Mouse (Mus musculus) CD4-positive, CD25-positive, alpha-beta regulatory T cell, adult 4 months (primary cell): ENCODE results near the gene Txndc15. TPM values are rescaled to one million over a fixed set of nuclear protein-coding genes. Genes with fewer than 3 reads are reported as not detected.
"Not testable (repeated sequence)": the region's sequence is repeated elsewhere in the genome, so short reads cannot be mapped to it uniquely, and the experiment has no call there.

Experiments used
- ATAC-seq: one replicate; pipeline ENCODE4 v1.8.0; 2017
- polyA plus RNA-seq, 2 experiments: library from polyadenylated mRNA; unstranded; fragments of 100-300 nt; shearing (Covaris generic); gene quantifications; one replicate each; pipeline ENCODE4 v1.2.1; 2017

Gene Txndc15
- 10 to 100 TPM; 26.6 to 27.0 TPM for polyA plus RNA-seq

DNA sequence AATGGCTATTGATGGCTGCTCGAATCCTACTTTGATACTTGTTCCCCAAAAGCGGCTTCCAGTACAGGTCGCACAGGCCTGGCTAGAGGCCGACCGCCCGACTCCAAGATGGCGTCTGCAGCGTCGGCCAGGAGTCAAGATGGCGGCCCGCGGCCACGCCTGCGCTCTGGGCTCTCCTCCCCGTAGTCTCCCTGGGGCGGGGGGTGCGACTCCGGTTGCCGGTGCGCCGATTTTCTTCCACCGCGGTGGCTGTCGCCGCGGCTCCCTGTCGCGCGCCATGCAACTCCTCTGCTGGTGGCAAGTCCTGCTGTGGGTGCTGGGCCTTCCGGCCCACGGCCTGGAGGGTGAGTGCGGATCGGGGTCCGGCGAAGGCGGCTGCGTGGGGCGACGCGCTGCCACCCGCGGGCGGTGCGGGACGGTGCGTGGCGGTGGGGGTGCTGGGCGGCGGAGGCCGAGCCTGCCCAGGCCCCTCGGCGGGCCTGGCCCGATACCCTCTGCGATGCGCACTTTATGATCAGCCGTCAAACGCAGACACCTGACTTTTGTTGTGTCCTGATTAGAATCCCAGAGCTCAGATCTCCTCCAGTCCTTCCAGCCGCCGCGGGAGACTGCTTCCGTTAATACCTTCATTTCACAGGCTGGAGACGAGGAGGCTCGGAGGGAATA is at the start of gene Txndc15:
Gene Txndc15, plus strand, starts transcription at position 150 of the 666 bp plus-strand sequence.
- ATAC-seq: peak; percentile 83

DNA sequence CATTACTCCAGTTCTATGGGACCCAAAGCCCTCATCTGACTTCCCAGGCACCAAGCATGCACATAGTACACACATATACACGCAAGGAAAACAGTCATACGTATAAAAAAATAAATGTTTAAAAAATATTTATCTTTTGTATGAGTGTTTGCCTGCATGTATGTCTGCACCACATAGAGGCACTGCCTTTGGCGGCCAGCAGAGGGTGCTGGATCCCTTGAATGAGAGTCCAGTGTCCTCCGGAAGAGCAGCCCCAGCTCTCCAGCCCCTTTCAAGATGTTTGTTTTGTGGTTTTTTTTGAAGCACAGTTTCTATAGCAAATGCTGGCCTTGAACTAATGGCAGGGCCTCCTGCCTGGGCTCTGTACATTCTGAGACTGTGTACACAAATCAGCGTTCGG is 45.9 kb upstream of the Txndc15 start:
- ATAC-seq: no peak

DNA sequence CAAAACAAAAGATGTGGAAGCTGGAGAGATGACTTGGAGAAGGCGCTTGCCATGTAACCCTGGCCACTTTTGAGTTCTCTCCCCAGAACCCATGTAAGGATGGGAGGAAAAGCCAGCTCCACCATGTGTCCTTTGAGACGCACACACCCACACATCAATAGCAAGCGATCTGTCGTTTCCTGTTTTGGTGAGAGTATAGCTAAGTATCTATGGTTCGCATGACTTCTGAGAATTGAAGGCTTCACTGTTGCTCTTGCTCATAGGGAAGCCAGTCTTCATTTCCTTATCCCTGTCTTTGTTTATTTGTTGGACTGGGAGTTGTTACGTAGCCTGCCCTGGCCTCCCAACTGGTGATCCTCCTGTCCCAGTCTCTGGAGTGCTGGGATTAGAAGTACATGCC is 41.7 kb upstream of the Txndc15 start:
- peak; percentile 90 for ATAC-seq

DNA sequence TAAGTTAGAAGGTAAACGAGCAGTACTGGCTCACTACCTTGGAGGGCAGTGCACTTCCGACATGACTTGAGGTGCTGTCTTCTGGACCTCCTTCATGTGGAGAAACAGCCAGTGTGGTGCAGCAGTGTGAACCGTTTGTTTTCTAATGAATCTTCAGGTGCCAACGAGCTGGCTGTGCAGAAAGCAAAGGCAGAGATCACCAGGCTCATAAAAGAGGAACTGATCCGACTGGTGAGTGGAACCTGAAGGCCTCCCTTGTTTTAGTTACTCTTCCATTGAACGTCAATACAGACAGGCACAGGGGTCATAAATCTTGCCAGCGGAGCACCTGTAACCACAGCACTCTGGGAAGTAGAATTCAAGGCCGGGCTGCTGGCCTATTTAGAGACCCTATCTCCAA is 37.1 kb upstream of the Txndc15 start:
- ATAC-seq: no peak

DNA sequence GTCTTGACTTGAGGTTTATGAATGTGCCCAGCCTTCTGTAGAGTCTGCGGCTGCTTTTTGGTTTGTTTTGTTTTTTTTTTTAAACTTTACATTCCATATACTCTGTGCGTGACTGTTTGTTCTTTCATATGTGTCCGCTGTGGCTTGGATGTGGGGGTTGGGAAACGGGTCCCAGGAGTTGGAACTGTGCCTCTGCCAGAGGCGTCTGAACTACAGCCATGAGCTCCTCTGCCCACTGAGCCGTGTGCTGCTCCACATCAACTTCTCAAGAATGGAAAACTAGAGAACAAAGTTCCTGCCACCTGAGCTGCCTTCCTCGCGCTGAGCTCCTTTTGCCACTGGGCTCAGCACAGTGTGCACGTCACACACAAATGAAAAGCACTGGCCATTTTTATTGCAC is 32.2 kb upstream of the Txndc15 start:
- no peak for ATAC-seq

DNA sequence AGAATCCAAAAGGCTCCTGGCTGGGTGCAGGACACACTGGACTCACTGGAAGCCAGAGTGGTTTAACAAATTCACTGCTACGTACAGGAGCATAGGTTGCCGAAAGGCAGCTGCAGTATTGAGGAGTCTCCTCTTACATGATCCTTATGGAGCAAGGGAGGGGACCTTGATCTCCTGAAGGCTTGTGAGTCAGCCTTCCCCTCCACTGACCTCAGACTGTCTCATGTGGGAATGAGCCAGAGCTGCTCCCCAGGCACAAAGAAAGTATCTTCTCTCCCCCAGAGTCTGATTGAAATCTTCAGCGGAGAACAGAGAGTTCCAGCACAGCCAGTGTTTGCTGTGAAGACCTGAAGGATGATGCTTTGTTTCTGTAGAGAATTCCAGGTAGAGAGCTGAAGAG is 30.9 kb upstream of the Txndc15 start:
- ATAC-seq: no peak

DNA sequence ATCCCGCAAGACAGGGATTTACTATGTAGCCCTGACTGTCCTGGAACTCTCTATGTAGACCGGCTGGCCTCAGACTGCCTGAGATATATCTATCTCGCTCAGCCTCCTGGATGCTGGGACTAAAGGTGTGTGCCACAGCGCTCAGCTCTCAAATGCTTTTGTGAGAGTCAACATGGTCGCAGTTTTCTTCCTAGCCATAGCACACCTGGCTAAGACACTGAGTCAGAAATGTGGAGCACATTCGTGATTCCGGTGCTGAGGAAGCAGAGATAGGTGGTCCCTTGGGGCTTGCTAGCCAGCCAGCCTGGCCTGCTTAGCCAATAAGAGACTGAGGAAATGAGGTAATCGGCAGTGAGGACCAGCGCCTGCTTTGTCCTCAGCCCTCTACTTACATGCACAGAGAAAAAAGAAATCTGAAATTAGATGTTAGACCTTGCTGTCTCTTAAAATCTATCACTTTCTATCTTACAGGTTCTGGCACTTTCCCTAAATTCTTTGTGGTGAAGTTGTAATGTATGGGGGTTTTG is 28.3 kb upstream of the Txndc15 start:
- ATAC-seq: no peak

DNA sequence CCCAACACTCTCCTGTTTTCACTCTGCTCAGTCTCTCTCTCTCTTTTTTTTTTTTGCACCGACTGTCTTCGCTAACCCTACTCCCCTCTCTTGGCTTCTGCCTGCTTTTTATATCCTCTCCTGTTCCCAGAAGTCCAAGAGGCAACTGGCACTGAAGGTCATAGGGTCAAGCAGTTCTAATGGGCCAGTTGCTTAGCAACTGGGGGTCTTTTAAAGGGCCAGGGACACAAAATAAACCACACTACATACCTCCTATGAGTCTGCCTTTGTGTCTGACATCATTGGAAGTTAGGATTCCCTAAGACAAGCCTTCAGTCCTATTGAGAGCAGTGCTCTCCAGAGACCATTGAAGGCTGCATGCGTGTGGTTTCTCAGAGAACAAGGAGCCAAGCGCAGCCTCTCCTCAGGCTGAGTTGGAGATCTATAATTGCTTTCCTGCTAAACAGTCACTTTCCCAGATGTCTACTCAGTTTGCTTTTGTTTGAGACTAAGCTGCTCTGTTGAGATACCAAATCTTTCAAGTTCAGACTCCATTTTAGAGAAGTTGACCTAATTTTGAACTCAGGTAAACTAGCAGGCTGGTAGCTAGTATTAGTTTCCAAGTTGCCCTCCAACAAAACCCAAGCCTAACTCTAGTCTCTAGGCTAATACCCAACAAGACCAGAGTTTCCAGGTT is 26.4 kb upstream of the Txndc15 start:
- ATAC-seq: no peak

DNA sequence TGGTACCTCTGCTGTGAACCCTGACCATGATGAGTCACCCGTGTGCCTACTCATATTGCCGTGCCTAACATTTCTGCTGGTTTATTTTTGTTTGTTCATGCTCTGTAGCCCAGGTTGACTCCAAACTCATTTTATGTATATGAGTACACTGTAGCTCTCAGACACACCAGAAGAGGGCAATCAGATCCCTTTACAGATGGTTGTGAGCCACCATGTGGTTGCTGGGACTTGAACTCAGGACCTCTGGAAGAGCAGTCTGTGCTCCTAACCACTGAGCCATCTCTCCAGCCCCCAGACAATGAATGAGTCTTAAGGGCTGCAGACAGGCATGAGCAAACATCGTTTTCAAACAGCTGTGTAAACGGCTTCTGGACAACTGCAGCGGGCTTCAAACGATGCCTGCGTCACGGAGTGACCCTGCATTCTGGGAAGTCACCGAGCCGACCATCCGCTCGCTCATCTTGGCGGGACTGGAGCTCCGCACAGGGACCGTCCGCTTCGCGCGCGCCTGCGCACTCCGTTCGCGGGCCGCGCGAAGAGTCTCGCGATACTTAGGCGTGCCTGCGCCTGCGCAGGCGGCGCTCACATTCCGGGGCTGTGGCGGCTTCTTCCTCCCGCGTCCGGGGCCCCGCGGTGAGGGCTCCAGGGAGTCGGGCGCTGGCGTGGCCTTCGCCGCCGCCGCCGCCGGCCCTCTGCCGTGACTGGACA is 21.8 kb upstream of the Txndc15 start, which contains the start of gene B230219D22Rik:
Gene B230219D22Rik, plus strand, starts transcription at position 590 of the 708 bp plus-strand sequence.
- peak; percentile 91 for ATAC-seq

DNA sequence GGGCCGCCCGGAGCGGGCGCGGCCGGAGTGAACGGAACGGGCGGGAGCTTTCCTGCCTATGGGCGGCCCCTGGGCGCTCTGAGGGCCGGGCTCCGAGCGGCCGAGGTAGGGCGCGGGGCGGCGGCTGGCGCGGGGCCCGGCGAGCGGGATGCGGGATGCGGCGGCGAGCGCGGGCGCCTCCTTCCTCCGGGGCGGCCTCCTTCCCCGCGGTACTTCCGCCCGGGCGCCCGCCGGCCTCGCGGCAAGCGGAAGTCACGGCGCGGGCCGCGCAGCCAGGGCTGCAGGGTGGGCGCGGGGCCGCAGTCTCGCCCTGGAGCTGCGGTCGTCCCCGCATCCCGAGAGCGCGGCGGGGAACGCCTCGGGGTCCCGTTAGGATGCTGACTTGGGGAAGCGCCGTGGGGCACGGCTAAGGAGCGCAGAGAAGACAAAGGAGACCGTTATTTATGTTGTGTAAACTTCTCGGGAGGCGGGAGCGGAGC is 21.2 kb upstream of the Txndc15 start:
- ATAC-seq: peak; percentile 68

DNA sequence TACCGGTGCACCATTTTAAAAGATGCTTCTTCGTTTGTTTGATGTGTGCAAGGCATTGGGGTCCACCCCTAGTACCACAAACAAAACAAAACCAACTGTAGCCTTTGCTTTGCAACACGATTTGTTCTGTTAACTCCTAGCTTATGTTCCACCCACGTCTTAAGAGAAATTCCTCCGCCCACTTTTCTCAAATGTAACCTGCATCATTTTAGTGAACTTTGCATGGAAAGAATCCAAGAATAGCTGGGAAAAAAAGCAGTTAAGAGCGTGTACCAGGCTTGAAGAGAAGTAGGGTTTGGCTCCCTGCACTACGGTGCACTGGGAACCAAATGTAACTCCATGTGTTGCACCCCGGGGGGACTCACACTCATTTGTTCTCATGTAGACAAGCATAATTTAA is 20.3 kb upstream of the Txndc15 start:
- ATAC-seq: no peak

DNA sequence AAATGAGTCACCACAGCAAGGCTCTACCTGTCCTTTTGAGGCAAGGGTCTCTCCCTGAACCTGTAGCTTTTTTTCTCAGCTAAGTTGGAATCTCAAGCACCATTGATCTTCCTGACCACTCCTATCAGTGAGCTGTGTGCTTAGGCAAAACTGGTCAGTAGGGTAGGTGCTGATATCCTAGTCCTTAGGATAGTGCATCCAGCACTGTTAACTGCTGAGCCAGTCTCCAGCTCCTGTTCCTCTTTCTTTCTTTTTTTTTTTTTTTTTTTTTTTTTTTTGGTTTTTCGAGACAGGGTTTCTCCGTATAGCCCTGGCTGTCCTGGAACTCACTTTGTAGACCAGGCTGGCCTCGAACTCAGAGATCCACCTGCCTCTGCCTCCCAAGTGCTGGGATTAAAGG is 18.5 kb upstream of the Txndc15 start:
- not testable (repeated sequence) for ATAC-seq

DNA sequence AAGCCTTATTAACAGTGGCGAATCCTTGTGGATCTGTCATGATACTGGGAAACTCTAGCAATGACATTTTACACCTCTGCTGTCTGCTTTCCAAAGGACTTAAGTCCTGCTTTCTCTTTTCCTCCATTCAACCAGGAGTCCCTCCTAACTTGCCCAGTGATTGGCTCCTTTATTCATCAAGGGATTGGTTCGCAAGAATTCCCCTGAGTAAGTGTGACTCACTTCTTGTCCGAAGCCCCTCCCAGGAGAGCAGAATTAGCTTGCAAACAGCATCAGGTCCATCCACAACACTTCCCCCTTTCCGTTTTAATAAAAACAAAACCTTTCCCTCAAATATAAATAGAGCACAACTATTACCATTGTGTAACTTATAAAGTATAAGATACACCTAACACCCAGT is 10.1 kb upstream of the Txndc15 start:
- no peak for ATAC-seq

DNA sequence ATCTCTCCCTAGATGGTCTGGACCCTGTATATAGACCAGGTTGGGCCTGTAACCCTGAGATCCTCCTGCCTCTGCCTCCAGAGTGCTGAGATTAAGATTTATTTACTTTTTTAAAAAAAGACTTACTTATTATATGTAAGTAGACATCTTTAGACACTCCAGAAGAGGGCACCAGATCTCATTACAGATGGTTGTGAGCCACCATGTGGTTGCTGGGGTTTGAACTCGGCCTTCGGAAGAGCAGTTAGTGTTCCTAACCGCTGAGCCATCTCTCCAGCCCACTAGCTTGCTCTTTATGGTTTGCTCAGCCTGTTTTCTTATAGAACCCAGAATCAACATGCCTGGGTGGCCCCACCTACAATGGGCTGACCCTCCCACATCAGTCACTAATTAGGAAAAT is 1.6 kb upstream of the Txndc15 start:
- ATAC-seq: no peak

DNA sequence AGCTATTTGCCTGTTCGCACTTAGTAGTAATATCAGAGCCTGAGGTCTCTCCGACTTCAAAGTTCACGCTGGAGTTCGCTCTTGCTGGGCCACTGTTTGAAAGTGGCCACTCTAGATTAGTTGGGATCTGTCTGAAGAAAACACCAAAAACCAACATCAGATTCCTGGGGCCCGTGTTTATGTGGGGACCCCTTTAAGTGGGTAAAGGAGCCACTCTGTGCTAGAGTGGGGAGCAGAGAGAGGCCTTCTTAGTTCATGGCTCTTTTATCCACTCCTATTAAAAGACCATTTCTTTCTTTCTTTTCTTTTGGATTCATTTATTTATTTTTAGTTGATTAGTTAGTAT is 690 bp downstream of the Txndc15 start:
- ATAC-seq: no peak

DNA sequence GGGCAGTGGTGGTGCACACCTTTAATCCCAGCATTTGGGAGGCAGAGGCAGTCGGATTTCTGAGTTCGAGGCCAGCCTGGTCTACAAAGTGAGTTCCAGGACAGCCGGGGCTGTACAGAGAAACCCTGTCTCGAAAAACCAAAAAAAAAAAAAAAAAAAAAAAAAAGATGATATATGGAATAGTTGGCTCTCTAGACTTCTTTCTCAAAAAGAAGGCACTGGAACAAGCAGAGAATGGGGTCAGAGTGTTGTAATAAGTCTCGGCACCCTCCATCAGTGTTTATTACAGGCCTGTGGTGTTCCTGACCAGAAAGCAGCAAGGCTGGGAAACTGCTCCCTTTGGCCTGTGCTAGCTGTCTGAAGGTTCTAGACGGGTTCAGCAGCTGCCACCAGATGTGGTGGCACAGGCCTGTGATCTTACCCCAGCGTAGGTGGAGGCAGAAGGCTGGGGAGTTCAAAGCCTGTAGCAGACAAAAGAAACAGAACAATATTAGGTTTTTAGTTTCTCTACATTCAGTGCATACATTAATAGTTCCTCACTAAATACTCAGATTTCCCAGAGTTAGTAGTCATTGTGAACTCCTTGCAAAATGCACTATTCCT is 1.6 kb downstream of the Txndc15 start:
- no peak for ATAC-seq

DNA sequence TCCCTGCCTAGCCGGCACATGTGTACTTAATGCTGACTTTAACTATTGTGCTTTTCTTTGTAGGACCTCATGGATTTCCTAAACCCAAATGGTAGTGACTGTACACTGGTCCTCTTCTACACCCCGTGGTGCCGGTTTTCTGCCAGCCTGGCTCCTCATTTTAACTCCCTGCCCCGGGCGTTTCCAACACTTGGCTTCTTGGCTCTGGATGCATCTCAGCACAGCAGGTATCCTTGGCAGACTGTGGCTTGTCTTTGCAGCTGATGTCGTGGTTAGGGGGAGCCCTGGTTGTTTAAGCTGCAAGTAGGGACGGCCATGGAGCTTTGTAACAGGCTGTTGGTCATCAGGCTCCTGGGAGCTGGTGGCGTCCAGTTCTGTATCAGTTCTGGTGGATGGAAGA is 7.1 kb downstream of the Txndc15 start:
- ATAC-seq: no peak

DNA sequence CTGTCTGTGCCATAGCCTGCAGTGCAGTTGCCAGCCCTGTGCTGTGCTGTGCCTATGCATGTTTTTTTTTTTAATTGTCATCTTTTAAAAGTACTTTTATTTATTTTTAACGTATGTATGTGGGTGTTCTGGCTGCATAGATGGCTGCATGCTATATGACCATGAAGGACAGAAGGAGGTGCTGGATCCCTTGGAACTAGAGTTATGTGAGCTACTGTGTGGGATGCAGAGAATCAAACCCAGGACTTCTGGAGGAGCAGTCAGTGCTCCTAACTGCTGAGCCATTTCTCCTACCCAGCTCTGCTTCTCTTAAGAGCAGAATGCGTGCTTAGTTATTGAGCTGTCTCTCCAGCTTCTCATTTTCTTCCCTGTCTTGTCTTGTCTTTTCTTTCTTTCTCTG is 7.5 kb downstream of the Txndc15 start:
- no peak for ATAC-seq

DNA sequence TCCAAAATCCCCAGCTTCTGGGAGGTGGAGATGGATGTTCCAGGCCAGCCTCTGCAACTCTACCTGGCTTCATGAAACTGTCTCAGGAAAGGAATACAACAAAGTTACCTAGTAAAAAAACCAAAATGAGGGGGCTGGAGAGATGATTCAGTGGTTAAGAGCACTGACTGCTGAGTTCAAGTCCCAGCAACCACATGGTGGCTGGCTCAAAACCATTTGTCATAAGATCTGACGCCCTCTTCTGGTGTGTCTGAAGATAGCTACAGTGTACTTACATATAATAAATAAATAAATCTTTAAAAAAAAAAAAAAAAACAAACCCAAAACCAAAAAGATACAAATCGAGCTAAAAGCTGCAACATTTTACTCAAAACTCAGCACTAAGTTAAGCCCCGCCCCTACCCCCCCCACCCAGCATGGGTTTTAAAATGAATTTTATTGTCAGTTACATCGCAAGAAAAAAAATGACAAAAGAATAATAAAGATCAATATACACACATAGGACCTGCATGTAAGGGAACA is 12.2 kb downstream of the Txndc15 start:
- no peak for ATAC-seq

DNA sequence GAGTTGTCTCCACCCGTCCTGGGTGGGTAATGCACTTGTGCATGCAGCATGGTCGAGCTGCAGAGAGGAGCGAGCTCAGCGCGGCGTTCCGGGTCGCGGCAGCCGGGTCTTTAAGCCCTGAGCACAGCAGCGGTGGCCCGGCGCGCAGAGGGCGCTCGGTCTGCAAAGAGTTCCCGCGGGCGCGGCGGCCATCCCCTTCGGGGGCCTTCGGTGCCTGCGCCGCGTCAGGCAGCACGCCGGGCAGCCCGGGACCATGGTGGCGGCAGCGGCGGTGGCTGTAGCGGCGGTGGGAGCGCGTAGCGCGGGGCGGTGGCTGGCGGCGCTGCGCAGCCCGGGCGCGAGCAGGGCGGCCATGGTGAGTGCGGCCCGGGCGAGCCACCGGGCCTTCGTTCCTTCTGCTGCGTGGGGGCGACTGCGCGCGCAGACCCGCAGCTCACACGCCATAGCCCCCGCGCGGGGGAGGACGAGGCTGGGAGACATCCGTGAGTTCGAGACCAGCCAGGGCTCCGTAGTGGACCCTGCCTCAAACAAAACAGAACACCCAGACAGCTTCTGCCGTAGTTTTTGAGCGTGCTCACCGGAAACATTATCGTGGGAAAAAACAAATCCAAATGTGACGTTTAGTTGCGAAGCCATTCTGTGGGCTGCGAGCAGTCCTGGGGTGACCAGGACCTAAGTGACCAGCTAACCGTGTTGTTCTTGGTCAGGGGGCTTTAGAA is 12.8 kb downstream of the Txndc15 start, which contains the start of gene Pcbd2:
Gene Pcbd2, plus strand, starts transcription at position 249 of the 719 bp plus-strand sequence.
- ATAC-seq: peak; percentile 74

DNA sequence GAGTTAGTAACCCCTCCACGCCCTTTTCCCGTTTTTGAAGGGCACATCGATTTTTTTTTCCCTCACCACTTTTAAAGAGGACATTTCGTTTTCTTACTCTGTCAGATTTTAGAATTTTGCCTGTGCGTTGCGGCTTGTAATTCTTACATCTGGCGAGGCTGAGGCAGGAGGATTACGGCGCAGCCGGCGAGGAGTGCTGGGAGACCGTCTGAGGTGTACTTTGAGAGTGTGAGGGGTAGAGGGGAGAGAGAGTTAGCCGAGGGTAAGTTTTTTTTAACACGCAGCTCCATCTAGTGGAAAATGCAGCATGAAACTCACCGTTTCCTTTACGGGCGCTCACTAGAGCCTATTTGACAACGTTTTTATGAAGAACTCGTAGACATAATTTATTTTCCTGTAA is 13.4 kb downstream of the Txndc15 start:
- peak; percentile 78 for ATAC-seq

DNA sequence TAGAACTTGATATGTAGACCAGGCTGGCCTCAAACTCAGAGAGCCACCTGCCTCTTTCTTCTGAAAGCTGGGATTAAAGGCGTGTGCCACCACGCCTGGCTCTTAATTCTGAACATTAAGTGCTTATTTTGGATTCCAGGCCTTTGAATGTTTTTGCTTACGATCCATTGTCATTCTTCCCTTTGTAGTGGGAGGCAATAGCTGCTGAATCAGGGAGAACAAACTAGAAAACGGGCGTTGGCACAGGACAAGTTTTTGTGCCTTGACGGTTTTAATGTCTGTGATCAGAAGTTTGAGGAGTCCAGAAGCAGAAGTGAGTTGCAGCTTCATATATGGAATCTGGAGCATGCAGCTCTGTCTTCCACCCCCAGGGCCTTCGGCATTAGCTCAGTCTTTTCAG is 16.3 kb downstream of the Txndc15 start:
- ATAC-seq: no peak
